Mouse (Mus musculus): ENCODE results near the gene Lgr4. TPM values are rescaled to one million over a fixed set of nuclear protein-coding genes. Genes with fewer than 3 reads are reported as not detected.
"Not testable (repeated sequence)": the region's sequence is repeated elsewhere in the genome, so short reads cannot be mapped to it uniquely, and the experiment has no call there.

The Lgr4 gene
- polyA plus RNA-seq (2015; fragmentation: Nextera tagmentation; extraction: Ambion mirVana) = 10.7 and 11.3 TPM in 2 replicates

- Histone ChIP-seq H3K36me3 (no peaks in the 10 kb centered on the region), H3K9ac (peak within 1 kb of the TSS; percentile 96), H3K27me3 (no peaks in the 10 kb centered on the region), H3K4me2 (peak within 1 kb of the TSS; percentile 87), H3K4me1 (replicated peaks) (peaks cover 45% of the 10 kb centered on the region), H3K9me3 (no peaks in the 10 kb centered on the region), H3K27ac (replicated peaks) (peak within 1 kb of the TSS; percentile 97), H3K4me3 (peak within 1 kb of the TSS; percentile 88)
- ATAC-seq (ENCODE audit: low read depth) = peak; percentile 98
- WGBS = under 1% methylated on average over 93 of the region's 111 CpGs
These were observed at the start of gene Lgr4 for GRCm38 (mm10) chr2:109917496-109918413. Lgr4 (plus strand) TSS chr2:109917647.

GRCm38 (mm10) chr2:109879429-109879828, 38.0 kb upstream of the Lgr4 start:
- H3K4me1 ChIP-seq (replicated peaks); H3K9ac ChIP-seq; H3K4me3 ChIP-seq; H3K4me2 ChIP-seq; ATAC-seq (ENCODE audit: low read depth); H3K9me3 ChIP-seq; H3K36me3 ChIP-seq; H3K27me3 ChIP-seq; H3K27ac ChIP-seq (replicated peaks): not testable (repeated sequence)
- 86% methylated on average over 4 of the region's 4 CpGs for WGBS

- 56% methylated on average over 2 of the region's 2 CpGs for WGBS
- no peaks in the 10 kb centered on the region for H3K4me1 ChIP-seq (replicated peaks)
- no peak for ATAC-seq (ENCODE audit: low read depth)
These were observed 36.3 kb upstream of the Lgr4 start for GRCm38 (mm10) chr2:109881111-109881510.

GRCm38 (mm10) chr2:109881625-109882024, 35.8 kb upstream of the Lgr4 start:
- Histone ChIP-seq H3K9me3 (no peaks in the 10 kb centered on the region), H3K4me2 (no peak overlapping the region), H3K27ac (replicated peaks) (no peak overlapping the region), H3K9ac (no peak overlapping the region), H3K27me3 (no peaks in the 10 kb centered on the region), H3K36me3 (no peaks in the 10 kb centered on the region), H3K4me1 (replicated peaks) (no peaks in the 10 kb centered on the region), H3K4me3 (no peak overlapping the region)
- no peak for ATAC-seq (ENCODE audit: low read depth)
- 62% methylated on average over 1 of the region's 1 CpGs for WGBS

More at GRCm38 (mm10) chr2:109881111-109881510, 36.3 kb upstream of the Lgr4 start:
- Histone ChIP-seq H3K27me3 (no peaks in the 10 kb centered on the region), H3K9ac (no peak overlapping the region), H3K36me3 (no peaks in the 10 kb centered on the region), H3K4me3 (no peak overlapping the region), H3K4me2 (no peak overlapping the region), H3K27ac (replicated peaks) (no peak overlapping the region), H3K9me3 (no peaks in the 10 kb centered on the region)

- H3K36me3 ChIP-seq = no peaks in the 10 kb centered on the region
- no peak overlapping the region for H3K9ac ChIP-seq
- WGBS = 77% methylated on average over 4 of the region's 4 CpGs
- H3K9me3 ChIP-seq = no peaks in the 10 kb centered on the region
- no peaks in the 10 kb centered on the region for H3K27me3 ChIP-seq
- no peaks in the 10 kb centered on the region for H3K4me1 ChIP-seq (replicated peaks)
- H3K4me3 ChIP-seq = no peak overlapping the region
- ATAC-seq (ENCODE audit: low read depth) = no peak
- no peak overlapping the region for H3K4me2 ChIP-seq
- no peak overlapping the region for H3K27ac ChIP-seq (replicated peaks)
These were observed 33.3 kb upstream of the Lgr4 start for GRCm38 (mm10) chr2:109884106-109884505.

- 72% methylated on average over 4 of the region's 4 CpGs for WGBS
- H3K4me1 ChIP-seq (replicated peaks) = no peaks in the 10 kb centered on the region
- no peak for ATAC-seq (ENCODE audit: low read depth)
These were observed 32.9 kb upstream of the Lgr4 start for GRCm38 (mm10) chr2:109884507-109884906.

GRCm38 (mm10) chr2:109890068-109890467, 27.4 kb upstream of the Lgr4 start:
- H3K4me2 ChIP-seq = peak overlapping the region; percentile 51
- H3K9ac ChIP-seq = peak overlapping the region; percentile 96
- peak overlapping the region; percentile 99 for H3K4me3 ChIP-seq
- no peaks in the 10 kb centered on the region for H3K27me3 ChIP-seq
- ATAC-seq (ENCODE audit: low read depth) = no peak
- peak overlapping the region; percentile 89 for H3K27ac ChIP-seq (replicated peaks)
- H3K4me1 ChIP-seq (replicated peaks) = peaks cover 22% of the 10 kb centered on the region
- H3K36me3 ChIP-seq = peaks cover 10% of the 10 kb centered on the region
- H3K9me3 ChIP-seq = no peaks in the 10 kb centered on the region
- 42% methylated on average over 4 of the region's 4 CpGs for WGBS

More at GRCm38 (mm10) chr2:109884507-109884906, 32.9 kb upstream of the Lgr4 start:
- Histone ChIP-seq H3K36me3 (no peaks in the 10 kb centered on the region), H3K9ac (no peak overlapping the region), H3K4me3 (no peak overlapping the region), H3K27ac (replicated peaks) (no peak overlapping the region), H3K4me2 (no peak overlapping the region), H3K27me3 (no peaks in the 10 kb centered on the region), H3K9me3 (no peaks in the 10 kb centered on the region)

GRCm38 (mm10) chr2:109890597-109890996, 26.9 kb upstream of the Lgr4 start, which contains the start of gene Lin7c:
Lin7c (plus strand) TSS chr2:109890853.
- peaks cover 15% of the 10 kb centered on the region for H3K36me3 ChIP-seq
- peak within 1 kb of the TSS; percentile 73 for H3K4me2 ChIP-seq
- H3K4me3 ChIP-seq = peak within 1 kb of the TSS; percentile 99
- peak within 1 kb of the TSS; percentile 89 for H3K27ac ChIP-seq (replicated peaks)
- H3K4me1 ChIP-seq (replicated peaks) = peaks cover 22% of the 10 kb centered on the region
- H3K9me3 ChIP-seq = no peaks in the 10 kb centered on the region
- peak within 1 kb of the TSS; percentile 96 for H3K9ac ChIP-seq
- under 1% methylated on average over 40 of the region's 42 CpGs for WGBS
- no peaks in the 10 kb centered on the region for H3K27me3 ChIP-seq
- ATAC-seq (ENCODE audit: low read depth) = peak; percentile 100

- Histone ChIP-seq H3K36me3 (peaks cover 19% of the 10 kb centered on the region), H3K4me2 (peak overlapping the region; percentile 73), H3K27ac (replicated peaks) (peak overlapping the region; percentile 89), H3K4me1 (replicated peaks) (peaks cover 22% of the 10 kb centered on the region), H3K27me3 (no peaks in the 10 kb centered on the region), H3K9me3 (no peaks in the 10 kb centered on the region), H3K9ac (peak overlapping the region; percentile 96), H3K4me3 (peak overlapping the region; percentile 99)
- under 1% methylated on average over 27 of the region's 34 CpGs for WGBS
- ATAC-seq (ENCODE audit: low read depth) = peak; percentile 88
These were observed 26.4 kb upstream of the Lgr4 start for GRCm38 (mm10) chr2:109891031-109891430.

GRCm38 (mm10) chr2:109891471-109891870, 26.0 kb upstream of the Lgr4 start:
- no peak for ATAC-seq (ENCODE audit: low read depth)
- Histone ChIP-seq H3K36me3 (peaks cover 24% of the 10 kb centered on the region), H3K4me2 (peak overlapping the region; percentile 73), H3K27ac (replicated peaks) (peak overlapping the region; percentile 89), H3K9me3 (no peaks in the 10 kb centered on the region), H3K4me1 (replicated peaks) (peaks cover 22% of the 10 kb centered on the region), H3K9ac (peak overlapping the region; percentile 96), H3K4me3 (peak overlapping the region; percentile 99), H3K27me3 (no peaks in the 10 kb centered on the region)
- 21% methylated on average over 4 of the region's 4 CpGs for WGBS

- peaks cover 64% of the 10 kb centered on the region for H3K36me3 ChIP-seq
- ATAC-seq (ENCODE audit: low read depth) = no peak
- H3K4me2 ChIP-seq = no peak overlapping the region
- H3K27ac ChIP-seq (replicated peaks) = no peak overlapping the region
- peaks cover 21% of the 10 kb centered on the region for H3K4me1 ChIP-seq (replicated peaks)
- WGBS = 85% methylated on average over 7 of the region's 7 CpGs
- H3K9me3 ChIP-seq = no peaks in the 10 kb centered on the region
- H3K4me3 ChIP-seq = no peak overlapping the region
- no peak overlapping the region for H3K9ac ChIP-seq
- H3K27me3 ChIP-seq = no peaks in the 10 kb centered on the region
These were observed 21.1 kb upstream of the Lgr4 start for GRCm38 (mm10) chr2:109896311-109896710.

- 72% methylated on average over 7 of the region's 7 CpGs for WGBS
- H3K9me3 ChIP-seq = no peaks in the 10 kb centered on the region
- H3K9ac ChIP-seq = no peak overlapping the region
- no peaks in the 10 kb centered on the region for H3K4me1 ChIP-seq (replicated peaks)
- H3K4me2 ChIP-seq = no peak overlapping the region
- H3K27ac ChIP-seq (replicated peaks) = no peak overlapping the region
- H3K4me3 ChIP-seq = no peak overlapping the region
- no peaks in the 10 kb centered on the region for H3K27me3 ChIP-seq
- H3K36me3 ChIP-seq = peaks cover 37% of the 10 kb centered on the region
- ATAC-seq (ENCODE audit: low read depth) = no peak
These were observed 14.6 kb upstream of the Lgr4 start for GRCm38 (mm10) chr2:109902869-109903268.
